Mouse (Mus musculus): ENCODE measurements around the gene Gm29776. TPM values are rescaled to one million over a fixed set of nuclear protein-coding genes. Genes with fewer than 3 reads are reported as not detected.

Gm29776 gene
- polyA plus RNA-seq, 1 experiment: 0.16 TPM

- no peak overlapping the region for H3K4me3 ChIP-seq (ENCODE audit: insufficient read depth, low read depth, low read length)
- no peak overlapping the region for H3K27ac ChIP-seq (ENCODE audit: insufficient read depth, low read depth, low read length)
- 63% methylated on average over 4 of the region's 4 CpGs for WGBS
- no peak for DNase-seq
- H3K36me3 ChIP-seq (ENCODE audit: control insufficient read depth, insufficient read depth, low read length): no peaks in the 10 kb centered on the region
- no peaks in the 10 kb centered on the region for H3K4me1 ChIP-seq (ENCODE audit: control insufficient read depth, insufficient read depth, low read length)
- H3K27me3 ChIP-seq (replicated peaks; ENCODE audit: control insufficient read depth, insufficient read depth, low read length): no peaks in the 10 kb centered on the region
- TF ChIP-seq CTCF (conservative IDR thresholded peaks at IDR 0.05; ENCODE audit: insufficient read depth, insufficient read length, low read depth, low read length): no peak
- TF ChIP-seq POLR2A (IDR thresholded peaks at IDR 0.05; ENCODE audit: low read depth, low read length): no peak
These were observed 36.6 kb upstream of the Gm29776 start for GRCm38 (mm10) chr14:54735221-54735620.

- Histone ChIP-seq H3K27ac (ENCODE audit: insufficient read depth, low read depth, low read length) (no peak overlapping the region), H3K4me3 (ENCODE audit: insufficient read depth, low read depth, low read length) (no peak overlapping the region), H3K4me1 (ENCODE audit: control insufficient read depth, insufficient read depth, low read length) (no peaks in the 10 kb centered on the region), H3K27me3 (replicated peaks; ENCODE audit: control insufficient read depth, insufficient read depth, low read length) (no peaks in the 10 kb centered on the region), H3K36me3 (ENCODE audit: control insufficient read depth, insufficient read depth, low read length) (no peaks in the 10 kb centered on the region)
- 78% methylated on average over 4 of the region's 4 CpGs for WGBS
- DNase-seq: no peak
- TF ChIP-seq POLR2A (IDR thresholded peaks at IDR 0.05; ENCODE audit: low read depth, low read length) (no peak), CTCF (conservative IDR thresholded peaks at IDR 0.05; ENCODE audit: insufficient read depth, insufficient read length, low read depth, low read length) (no peak)
These were observed 35.4 kb upstream of the Gm29776 start for GRCm38 (mm10) chr14:54734004-54734403.

GRCm38 (mm10) chr14:54732206-54732605 lies 33.6 kb upstream of the Gm29776 start:
- TF ChIP-seq POLR2A (IDR thresholded peaks at IDR 0.05; ENCODE audit: low read depth, low read length) (no peak), CTCF (conservative IDR thresholded peaks at IDR 0.05; ENCODE audit: insufficient read depth, insufficient read length, low read depth, low read length) (no peak)
- no peaks in the 10 kb centered on the region for H3K27me3 ChIP-seq (replicated peaks; ENCODE audit: control insufficient read depth, insufficient read depth, low read length)
- DNase-seq: no peak
- H3K27ac ChIP-seq (ENCODE audit: insufficient read depth, low read depth, low read length): no peak overlapping the region
- no peaks in the 10 kb centered on the region for H3K4me1 ChIP-seq (ENCODE audit: control insufficient read depth, insufficient read depth, low read length)
- H3K36me3 ChIP-seq (ENCODE audit: control insufficient read depth, insufficient read depth, low read length): no peaks in the 10 kb centered on the region
- no peak overlapping the region for H3K4me3 ChIP-seq (ENCODE audit: insufficient read depth, low read depth, low read length)
- 88% methylated on average over 8 of the region's 8 CpGs for WGBS

GRCm38 (mm10) chr14:54730305-54730704 lies 31.7 kb upstream of the Gm29776 start:
- Histone ChIP-seq H3K27me3 (replicated peaks; ENCODE audit: control insufficient read depth, insufficient read depth, low read length) (no peaks in the 10 kb centered on the region), H3K4me1 (ENCODE audit: control insufficient read depth, insufficient read depth, low read length) (no peaks in the 10 kb centered on the region), H3K4me3 (ENCODE audit: insufficient read depth, low read depth, low read length) (no peak overlapping the region), H3K36me3 (ENCODE audit: control insufficient read depth, insufficient read depth, low read length) (no peaks in the 10 kb centered on the region), H3K27ac (ENCODE audit: insufficient read depth, low read depth, low read length) (no peak overlapping the region)
- DNase-seq: no peak
- TF ChIP-seq CTCF (conservative IDR thresholded peaks at IDR 0.05; ENCODE audit: insufficient read depth, insufficient read length, low read depth, low read length) (no peak), POLR2A (IDR thresholded peaks at IDR 0.05; ENCODE audit: low read depth, low read length) (no peak)
- 72% methylated on average over 6 of the region's 6 CpGs for WGBS

GRCm38 (mm10) chr14:54728823-54729653 lies 30.4 kb upstream of the Gm29776 start:
- Histone ChIP-seq H3K27ac (ENCODE audit: insufficient read depth, low read depth, low read length) (no peak overlapping the region), H3K4me1 (ENCODE audit: control insufficient read depth, insufficient read depth, low read length) (no peaks in the 10 kb centered on the region), H3K27me3 (replicated peaks; ENCODE audit: control insufficient read depth, insufficient read depth, low read length) (no peaks in the 10 kb centered on the region), H3K36me3 (ENCODE audit: control insufficient read depth, insufficient read depth, low read length) (peaks cover under 1% of the 10 kb centered on the region; the same call in 1 of the 2 replicates), H3K4me3 (ENCODE audit: insufficient read depth, low read depth, low read length) (no peak overlapping the region)
- 90% methylated on average over 13 of the region's 13 CpGs for WGBS
- DNase-seq: no peak
- no peak for TF ChIP-seq CTCF (conservative IDR thresholded peaks at IDR 0.05; ENCODE audit: insufficient read depth, insufficient read length, low read depth, low read length)
- no peak for TF ChIP-seq POLR2A (IDR thresholded peaks at IDR 0.05; ENCODE audit: low read depth, low read length)

- TF ChIP-seq POLR2A (IDR thresholded peaks at IDR 0.05; ENCODE audit: low read depth, low read length): no peak
- no peak for TF ChIP-seq CTCF (conservative IDR thresholded peaks at IDR 0.05; ENCODE audit: insufficient read depth, insufficient read length, low read depth, low read length)
- 78% methylated on average over 5 of the region's 5 CpGs for WGBS
- Histone ChIP-seq H3K27ac (ENCODE audit: insufficient read depth, low read depth, low read length) (no peak overlapping the region), H3K4me3 (ENCODE audit: insufficient read depth, low read depth, low read length) (no peak overlapping the region), H3K4me1 (ENCODE audit: control insufficient read depth, insufficient read depth, low read length) (no peaks in the 10 kb centered on the region), H3K27me3 (replicated peaks; ENCODE audit: control insufficient read depth, insufficient read depth, low read length) (no peaks in the 10 kb centered on the region), H3K36me3 (ENCODE audit: control insufficient read depth, insufficient read depth, low read length) (peaks cover 2% of the 10 kb centered on the region; the same call in 1 of the 2 replicates)
- no peak for DNase-seq
These were observed 28.9 kb upstream of the Gm29776 start for GRCm38 (mm10) chr14:54727565-54727964.

- H3K36me3 ChIP-seq (ENCODE audit: control insufficient read depth, insufficient read depth, low read length): peaks cover 2% of the 10 kb centered on the region; the same call in 1 of the 2 replicates
- DNase-seq: no peak
- H3K4me1 ChIP-seq (ENCODE audit: control insufficient read depth, insufficient read depth, low read length): no peaks in the 10 kb centered on the region
- no peak overlapping the region for H3K27ac ChIP-seq (ENCODE audit: insufficient read depth, low read depth, low read length)
- no peaks in the 10 kb centered on the region for H3K27me3 ChIP-seq (replicated peaks; ENCODE audit: control insufficient read depth, insufficient read depth, low read length)
- WGBS: 71% methylated on average over 6 of the region's 6 CpGs
- TF ChIP-seq CTCF (conservative IDR thresholded peaks at IDR 0.05; ENCODE audit: insufficient read depth, insufficient read length, low read depth, low read length) (no peak), POLR2A (IDR thresholded peaks at IDR 0.05; ENCODE audit: low read depth, low read length) (no peak)
- no peak overlapping the region for H3K4me3 ChIP-seq (ENCODE audit: insufficient read depth, low read depth, low read length)
These were observed 25.4 kb upstream of the Gm29776 start for GRCm38 (mm10) chr14:54724049-54724448.

Measured in kidney, adult 2 months (tissue).